Mouse (Mus musculus) gastrocnemius, postnatal 36 days (tissue): ENCODE data around the gene Armc8. TPM values are rescaled to one million over a fixed set of nuclear protein-coding genes. Genes with fewer than 3 reads are reported as not detected.

ENCODE experiments used
- DNase-seq, 2 experiments: peaks; one replicate each; pipeline ENCODE4 v3.0.0; 2022
- intact Hi-C: fragments of 180-260 bp; cut with DNase I; formaldehyde crosslinking; loops from one replicate; pipeline ENCODE4 v1.15.1; 2025
- total RNA-seq, 2 experiments: library from RNA; stranded (reverse); gene quantifications; 2 replicates each; pipeline ENCODE4 v1.2.3; 2021

The Armc8 gene
- total RNA-seq, 2 experiments from 2014 or later, result 22.0 to 25.2 TPM

DNA sequence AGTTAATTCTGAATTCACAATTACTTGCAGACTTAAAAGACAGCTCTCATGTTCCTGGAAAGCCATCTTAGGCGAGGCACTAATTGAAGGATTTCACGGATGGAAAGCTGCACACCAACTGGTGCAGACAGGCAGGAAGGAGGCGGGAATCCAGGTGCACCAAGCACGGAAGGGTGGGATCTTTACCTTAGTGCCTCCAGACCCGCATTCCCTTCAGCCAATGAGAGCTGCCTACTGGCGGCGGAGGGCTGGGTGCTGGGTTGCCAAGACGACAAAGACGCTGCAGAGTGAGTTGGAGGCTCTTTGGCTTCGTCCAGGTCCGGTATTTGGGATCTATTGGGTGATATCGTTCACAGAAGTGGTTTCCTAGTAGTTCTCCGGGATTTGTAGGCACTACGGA lies 117.5 kb downstream of the Armc8 start, which contains the start of gene Nme9:
Nme9 (plus strand) TSS at position 315 of the 400 bp plus-strand sequence.
- intact Hi-C loops, result no loop called here

DNA sequence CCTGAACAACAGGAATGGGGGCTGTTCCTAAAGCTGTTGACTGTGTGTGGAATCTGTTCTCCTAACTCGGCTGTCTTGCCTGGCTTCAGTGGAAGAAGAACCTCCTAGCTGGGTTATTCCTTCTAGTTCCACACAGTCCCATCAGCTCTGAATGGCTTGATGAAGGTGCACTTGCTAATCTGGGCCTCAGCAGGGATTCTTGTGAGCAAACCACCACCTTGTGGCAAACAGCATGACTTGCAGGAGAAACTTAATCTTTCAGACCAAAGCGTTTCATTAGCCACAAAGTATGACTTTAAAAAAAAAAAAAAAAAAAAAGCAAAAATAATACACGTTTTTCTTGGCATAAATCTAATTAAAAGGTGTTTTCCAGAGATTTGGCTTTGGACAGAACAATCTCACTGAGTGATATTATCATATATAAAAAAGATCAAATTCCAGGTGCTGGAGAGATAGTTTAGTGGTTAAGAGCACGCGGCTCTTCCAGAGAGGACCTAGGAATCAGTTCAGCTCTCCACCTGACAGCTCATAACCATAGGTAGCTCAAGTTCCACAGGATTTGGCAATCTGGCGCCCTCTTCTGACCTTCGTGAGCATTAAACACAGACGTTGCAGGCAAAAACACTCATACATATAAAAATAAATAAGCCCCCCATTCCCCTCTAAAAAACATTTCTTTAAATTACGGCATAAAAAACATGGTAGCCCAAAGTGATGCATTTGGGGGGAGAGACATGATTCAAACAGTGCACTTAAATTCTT lies 118.6 kb downstream of the Armc8 start:
- intact Hi-C loops, result loop anchor here (2.0 to 10.0 kb wide), 2 partner anchors 111 to 205 kb away; partner anchors contain the start of gene Cep70
- DNase-seq, result no peak

More for the DNA sequence above, 117.5 kb downstream of the Armc8 start, which contains the start of gene Nme9:
- DNase-seq, result no peak

- DNase-seq, result no peak
- intact Hi-C loops, result loop anchor here (10.0 kb wide), 1 partner anchor 203 kb away; the partner anchor contains the start of gene Cep70
Measured at GRCm38 (mm10) chr9:99447323-99447722, 121.4 kb downstream of the Armc8 start.

- DNase-seq, result no peak
- intact Hi-C loops, result loop anchor here (10.0 kb wide), 1 partner anchor 201 kb away; the partner anchor contains the start of gene Cep70
Measured at GRCm38 (mm10) chr9:99446259-99446658, 122.4 kb downstream of the Armc8 start.

- intact Hi-C loops, result loop anchor here (10.0 kb wide), 1 partner anchor 200 kb away; the partner anchor contains the start of gene Cep70
- no peak for DNase-seq
Measured at GRCm38 (mm10) chr9:99444590-99445178, 124.0 kb downstream of the Armc8 start.

DNA sequence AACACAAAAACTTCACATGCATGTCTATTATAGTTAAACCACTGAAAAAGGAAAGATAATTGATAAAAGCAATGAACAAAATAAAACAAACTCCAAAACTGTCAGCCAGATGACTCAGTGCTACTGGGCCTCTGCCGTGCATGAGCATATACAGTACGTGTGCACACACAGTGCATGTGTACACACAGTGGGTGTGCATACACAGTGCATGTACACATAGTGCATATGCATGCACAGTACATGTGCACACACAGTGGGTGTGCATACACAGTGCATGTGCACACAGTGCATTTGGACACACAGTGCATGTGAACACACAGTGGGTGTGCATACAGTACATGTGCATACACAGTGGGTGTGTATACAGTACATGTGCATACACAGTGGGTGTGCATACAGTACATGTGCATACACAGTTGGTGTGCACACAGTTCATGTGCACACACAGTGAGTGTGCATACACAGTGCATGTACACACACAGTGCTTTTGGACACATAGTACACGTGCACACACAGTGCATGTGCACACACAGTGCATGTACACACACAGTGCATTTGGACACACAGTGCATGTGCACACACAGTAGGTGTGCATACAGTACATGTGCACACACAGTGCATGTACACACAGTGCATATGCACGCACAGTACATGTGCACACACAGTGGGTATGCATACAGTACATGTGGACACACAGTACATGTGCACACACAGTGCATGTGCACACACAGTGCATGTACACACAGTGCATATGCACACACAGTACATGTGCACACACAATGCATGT lies 126.9 kb downstream of the Armc8 start:
- DNase-seq, result no peak
- intact Hi-C loops, result loop anchor here (10.0 kb wide), 1 partner anchor 197 kb away; the partner anchor contains the start of gene Cep70

DNA sequence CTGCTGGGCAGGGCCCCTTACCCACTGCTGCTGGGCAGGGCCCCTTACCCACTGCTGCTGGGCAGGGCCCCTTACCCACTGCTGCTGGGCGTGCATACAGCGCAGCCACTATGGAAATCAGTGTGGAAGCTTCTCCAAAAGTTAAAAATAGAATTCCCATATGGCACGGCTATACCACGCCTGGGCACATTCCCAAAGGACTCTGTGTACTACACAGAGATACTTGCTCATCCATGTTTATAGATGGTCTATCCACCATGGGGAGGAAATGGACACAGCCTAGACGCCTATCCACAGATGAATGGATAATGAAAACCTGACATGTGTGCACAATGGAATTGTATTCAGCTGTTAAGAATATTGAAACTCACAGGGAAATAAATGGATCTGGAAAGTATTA lies 127.8 kb downstream of the Armc8 start:
- intact Hi-C loops, result loop anchor here (10.0 kb wide), 1 partner anchor 196 kb away; the partner anchor contains the start of gene Cep70
- DNase-seq, result no peak

- intact Hi-C loops, result loop anchor here (5.0 kb wide), 1 partner anchor 37 kb away; no protein-coding TSS in a partner anchor
Measured at GRCm38 (mm10) chr9:99439064-99439463, 129.6 kb downstream of the Armc8 start.

DNA sequence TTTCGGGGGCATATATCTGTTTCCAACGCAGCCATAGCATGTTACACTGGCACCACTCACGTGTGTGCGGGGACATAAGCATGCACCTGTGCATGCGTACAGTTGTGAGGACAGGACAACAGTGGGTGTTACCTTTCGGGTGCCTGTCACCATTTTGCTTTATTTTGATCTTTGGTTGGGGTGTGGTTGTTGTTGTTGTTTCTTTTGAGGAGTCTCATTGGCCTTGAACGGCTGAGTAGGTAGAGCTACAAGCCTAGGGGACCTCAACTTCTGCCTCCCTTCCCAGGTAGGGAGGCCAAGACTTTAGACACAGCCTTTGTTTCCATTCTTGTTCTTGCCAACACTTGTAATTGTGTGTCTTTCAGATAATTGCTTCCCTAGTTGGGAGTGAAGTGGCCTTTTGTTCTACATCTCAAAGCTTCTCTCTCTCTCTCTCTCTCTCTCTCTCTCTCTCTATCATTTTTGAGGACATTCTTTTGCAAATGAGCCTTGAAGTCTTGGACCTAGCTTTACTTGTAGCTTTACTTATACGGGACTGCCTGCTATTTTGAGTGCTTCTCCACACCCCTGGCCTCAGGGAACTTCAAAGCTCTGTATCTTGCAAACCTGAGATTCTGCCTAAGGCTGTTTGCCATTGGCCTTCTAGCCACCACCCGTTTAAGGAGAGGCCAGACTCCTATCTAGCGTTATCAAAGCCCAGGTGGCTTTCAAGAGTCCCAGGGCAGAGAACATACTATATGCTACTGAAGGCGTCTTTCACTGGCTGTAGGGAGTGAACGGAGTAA lies 130.7 kb downstream of the Armc8 start:
- intact Hi-C loops, result loop anchor here (5.0 kb wide), 1 partner anchor 36 kb away; no protein-coding TSS in a partner anchor
- no peak for DNase-seq

More at GRCm38 (mm10) chr9:99439064-99439463, 129.6 kb downstream of the Armc8 start:
- DNase-seq, result no peak

DNA sequence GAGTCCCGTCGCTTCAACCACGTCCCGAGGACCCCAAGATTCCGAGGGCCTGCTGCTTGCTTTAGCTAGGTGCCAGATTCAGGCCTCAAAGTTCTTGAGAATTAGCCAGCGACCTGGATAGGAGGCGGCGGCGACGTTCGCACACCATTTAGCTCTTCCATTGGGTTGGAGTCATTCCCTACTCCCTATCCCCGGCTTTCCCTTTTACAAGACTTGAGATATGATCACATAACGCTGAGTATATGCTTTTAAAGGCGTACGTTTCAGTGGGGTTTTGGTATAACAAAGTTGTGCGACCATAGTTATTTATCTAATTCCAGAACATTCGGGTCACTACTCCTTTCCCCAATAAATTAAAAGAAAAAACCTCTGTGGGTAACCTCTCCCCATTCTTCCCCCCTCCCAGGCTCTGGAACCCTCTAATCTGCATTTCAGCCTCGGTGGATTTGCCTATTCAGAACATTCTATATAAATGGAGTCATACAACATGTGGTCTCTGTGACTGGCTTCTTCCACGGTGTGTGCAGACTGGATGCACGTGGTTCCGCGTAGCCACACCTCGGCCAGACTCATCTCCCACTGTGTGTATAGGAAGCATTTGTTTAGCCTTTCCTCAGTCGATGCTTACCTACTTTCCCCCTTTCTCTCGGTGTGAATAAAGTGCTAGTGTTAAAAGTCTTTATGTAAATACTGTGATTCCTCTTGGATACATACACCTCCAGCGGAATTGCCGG lies 131.5 kb downstream of the Armc8 start, which contains the start of gene Mras:
Mras (minus strand) TSS at position 351 of the 734 bp plus-strand sequence.
- intact Hi-C loops, result loop anchor here (5.0 kb wide), 1 partner anchor 35 kb away; no protein-coding TSS in a partner anchor

DNA sequence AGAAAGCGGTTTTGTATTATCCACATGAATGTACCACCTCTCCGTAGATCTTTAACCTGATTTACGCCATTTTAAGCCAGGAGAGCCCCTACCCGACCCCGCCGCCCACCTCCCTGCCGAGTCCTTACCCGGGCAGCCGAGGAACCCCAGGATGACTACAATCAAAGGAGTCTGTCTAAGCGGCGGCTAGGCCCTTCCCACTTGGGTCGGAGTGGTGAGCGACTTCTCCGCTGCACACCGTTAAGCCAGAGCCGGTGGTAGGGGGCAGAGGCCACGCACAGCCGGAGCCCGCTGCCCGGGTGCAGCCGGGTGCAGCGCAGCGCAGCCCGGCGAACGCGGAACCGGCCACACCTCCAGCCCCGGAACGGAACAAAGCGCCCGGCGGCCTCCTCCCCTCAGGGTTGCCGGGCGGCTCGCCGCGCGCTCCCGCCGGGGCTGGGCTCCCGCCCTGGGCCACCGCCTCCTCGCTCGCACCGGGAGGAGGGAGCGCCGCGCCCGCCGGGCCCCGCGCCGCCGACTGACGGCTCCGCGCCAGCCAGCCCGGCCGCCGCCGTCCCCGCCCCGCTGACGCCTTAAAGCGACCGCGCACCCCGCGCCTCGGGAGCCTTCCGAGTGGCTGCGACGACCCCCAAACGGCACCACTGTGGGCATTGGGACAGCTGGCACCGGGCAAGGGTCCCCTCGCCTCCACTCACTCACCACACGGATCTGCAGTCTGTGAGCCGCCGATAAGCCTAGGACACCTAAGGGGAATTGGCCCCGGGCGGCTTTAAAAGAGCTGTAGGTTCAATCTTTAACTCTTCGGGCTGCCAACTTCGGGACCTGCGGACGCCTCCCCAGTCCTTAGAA lies 132.3 kb downstream of the Armc8 start:
- intact Hi-C loops, result loop anchor here (5.0 kb wide), 1 partner anchor 34 kb away; no protein-coding TSS in a partner anchor
- peak; percentile 78 to 80 for DNase-seq

More for the DNA sequence above, 131.5 kb downstream of the Armc8 start, which contains the start of gene Mras:
- no peak for DNase-seq

DNA sequence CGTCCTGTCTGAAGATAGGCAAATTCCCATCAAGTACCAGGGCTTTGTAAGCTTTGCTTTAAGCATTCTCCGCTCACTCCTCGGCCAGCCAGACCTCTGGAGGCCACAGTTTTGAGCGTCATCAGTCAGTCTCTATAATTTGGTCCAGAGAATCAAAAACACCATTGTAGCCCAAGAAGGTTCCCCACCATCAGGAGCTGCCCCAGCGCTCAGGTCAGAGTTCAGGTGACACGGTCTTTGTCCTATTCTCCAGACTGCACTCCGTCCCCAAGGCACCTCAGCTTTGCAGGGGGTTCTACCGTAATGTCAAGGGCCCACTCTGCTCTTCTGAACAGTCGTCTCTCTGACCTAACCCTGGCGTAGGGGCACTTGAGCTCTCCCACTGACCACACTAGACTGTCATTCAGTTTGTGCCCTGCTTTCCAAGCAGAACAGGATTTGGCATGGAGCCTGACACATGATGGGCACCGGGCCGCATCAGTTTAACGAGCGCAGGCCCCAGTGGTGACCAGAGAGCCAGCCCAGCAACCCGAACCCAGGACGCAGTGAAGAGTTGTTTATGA lies 133.0 kb downstream of the Armc8 start:
- intact Hi-C loops, result loop anchor here (5.0 kb wide), 1 partner anchor 33 kb away; no protein-coding TSS in a partner anchor
- peak in 1 of 2 experiments; percentile 44 for DNase-seq

DNA sequence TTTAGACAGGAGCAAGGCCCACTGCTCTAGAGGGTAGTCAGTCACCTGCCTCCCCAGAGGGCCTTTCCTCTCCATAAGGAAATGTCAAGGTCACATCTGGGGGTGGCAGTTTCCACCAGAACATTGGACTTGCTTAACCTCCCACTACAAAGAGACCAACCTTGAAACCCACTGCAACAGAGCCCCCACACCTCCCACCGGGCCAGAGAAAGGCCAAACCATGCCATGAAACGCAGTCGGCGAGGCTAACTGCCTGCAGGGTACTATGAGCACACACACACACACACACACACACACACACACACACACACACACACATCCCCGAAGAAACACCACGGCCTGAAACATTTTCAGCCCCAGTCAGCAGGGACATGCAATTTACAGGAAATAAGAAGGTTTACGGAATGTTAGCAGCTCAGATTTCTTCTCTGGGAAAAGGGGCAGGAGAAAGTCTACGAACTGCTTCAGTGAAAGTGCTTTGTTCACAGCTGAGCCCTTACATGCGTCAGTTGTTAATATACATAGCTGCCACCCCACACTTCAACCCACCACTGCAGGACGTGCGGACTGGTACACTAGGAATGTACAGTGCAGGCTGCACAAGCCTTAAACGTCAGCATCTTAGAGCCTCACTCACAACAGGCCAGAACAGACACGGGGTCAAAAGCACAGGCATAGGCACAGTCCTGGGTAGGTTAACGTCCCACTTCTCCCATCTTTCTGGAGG lies 133.6 kb downstream of the Armc8 start:
- intact Hi-C loops, result loop anchor here (5.0 kb wide), 1 partner anchor 33 kb away; no protein-coding TSS in a partner anchor
- no peak for DNase-seq

DNA sequence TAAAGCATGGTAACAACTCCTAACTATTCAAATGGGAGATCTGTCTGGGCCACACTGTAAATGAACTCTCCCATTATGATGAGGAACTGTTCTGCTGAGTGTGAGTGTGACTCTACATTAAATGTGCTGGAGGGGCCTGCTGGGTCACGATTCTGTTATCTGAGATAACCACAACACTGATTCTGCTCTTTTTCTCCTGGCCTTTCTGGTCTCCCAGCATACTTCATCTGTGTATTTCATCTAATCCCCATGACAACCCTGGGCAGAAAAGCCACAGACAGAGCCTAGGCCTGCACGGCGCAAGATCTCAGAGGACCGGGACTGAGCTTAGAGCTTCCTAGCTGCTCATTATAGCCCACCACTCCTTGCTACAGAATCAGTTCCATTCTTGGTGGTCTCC lies 136.2 kb downstream of the Armc8 start:
- intact Hi-C loops, result no loop called here
- no peak for DNase-seq

GRCm38 (mm10) chr9:99431963-99432362 lies 136.7 kb downstream of the Armc8 start:
- intact Hi-C loops, result no loop called here
- DNase-seq, result no peak

- intact Hi-C loops, result no loop called here
Measured at GRCm38 (mm10) chr9:99431346-99431745, 137.4 kb downstream of the Armc8 start.

GRCm38 (mm10) chr9:99430806-99431205 lies 137.9 kb downstream of the Armc8 start:
- no peak for DNase-seq
- intact Hi-C loops, result no loop called here

More at GRCm38 (mm10) chr9:99431346-99431745, 137.4 kb downstream of the Armc8 start:
- no peak for DNase-seq
